Mouse (Mus musculus): ENCODE results near the gene Cln5.

DNA sequence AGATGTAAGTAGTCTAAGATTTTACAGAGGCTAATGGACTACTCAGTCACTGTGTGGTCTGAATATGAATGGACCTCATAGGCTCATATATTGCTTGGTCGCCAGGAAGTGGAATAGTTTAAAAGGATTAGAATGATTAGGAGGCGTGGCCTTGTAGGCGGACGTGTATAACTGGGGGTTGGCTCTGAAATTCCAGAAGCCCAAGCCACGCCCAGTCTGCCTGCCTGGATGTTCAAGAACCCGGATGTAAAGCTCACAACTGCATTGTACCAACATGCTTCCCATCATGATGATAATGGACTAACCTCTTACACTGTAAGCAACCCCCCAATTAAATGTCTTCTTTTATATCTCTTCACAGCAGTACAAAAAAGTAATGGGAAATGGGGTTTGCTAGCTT, 55.7 kb downstream of the Cln5 start:
- no peak for TF ChIP-seq CTCF (IDR thresholded peaks at IDR 0.05; ENCODE audit: low read depth)
- TF ChIP-seq EP300 (optimal IDR thresholded peaks at IDR 0.05), result no peak
